23 mouse cellular contexts compared by ENCODE assay signal in genomic region chr11:72232991-72233390, GRCm38 (mm10). TPM values are rescaled to one million over a fixed set of nuclear protein-coding genes. Genes with fewer than 3 reads are reported as not detected.
DNase-seq lines count a peak whose midpoint lies in the region; ATAC-seq lines count a peak whose summit lies in the region.
"Had no signal": no experiment of that assay in that cellular context is flagged by ENCODE, and none has a peak within 500 bp of the region (broad histone marks: within the 10 kb centered on the region; RNA-seq: fewer than 3 reads in every experiment).

No protein-coding gene starts in this region.

- no peak overlapping the region for H3K4me2 ChIP-seq in forebrain, embryonic 11.5 days (ENCODE audit: low read depth, low read length, severe bottlenecking)
- H3K4me2 ChIP-seq in forebrain, embryonic 13.5 days: no peak overlapping the region

- H3K27me3 ChIP-seq in forebrain, embryonic 11.5 days (ENCODE audit: control insufficient read depth, insufficient read depth, low read length): no peaks in the 10 kb centered on the region
- peaks cover 3% of the 10 kb centered on the region; the same call in 1 of the 2 replicates for H3K27me3 ChIP-seq in forebrain, embryonic 13.5 days
- H3K27me3 ChIP-seq in heart, embryonic 10.5 days (ENCODE audit: insufficient read depth, poor library complexity, severe bottlenecking): peaks cover 9% of the 10 kb centered on the region; the same call in 1 of the 2 replicates
- H3K27me3 ChIP-seq: Patski had no signal

- H3K9me3 ChIP-seq in forebrain, embryonic 11.5 days (ENCODE audit: control insufficient read depth, low read length): no peaks in the 10 kb centered on the region
- H3K9me3 ChIP-seq in forebrain, embryonic 13.5 days (replicated peaks): no peaks in the 10 kb centered on the region
- H3K9me3 ChIP-seq in heart, embryonic 10.5 days: no peaks in the 10 kb centered on the region
- H3K9me3 ChIP-seq: G1E had no signal

- H3K4me1 ChIP-seq in forebrain, embryonic 11.5 days (replicated peaks; ENCODE audit: control insufficient read depth, insufficient read depth, low read length): no peaks in the 10 kb centered on the region
- H3K4me1 ChIP-seq in forebrain, embryonic 13.5 days: no peaks in the 10 kb centered on the region
- no peaks in the 10 kb centered on the region for H3K4me1 ChIP-seq in heart, embryonic 10.5 days

- intact Hi-C loops in heart, postnatal 14 days (cut with DNase I): no loop called here

- H3K27ac ChIP-seq in forebrain, embryonic 11.5 days (ENCODE audit: low read depth, low read length): no peak overlapping the region
- no peak overlapping the region for H3K27ac ChIP-seq in forebrain, embryonic 13.5 days
- H3K27ac ChIP-seq in heart, embryonic 10.5 days: no peak overlapping the region

- DNase-seq in forebrain, embryonic 11.5 days (ENCODE audit: low spot score): peak; percentile 27
- peak; percentile 70 for DNase-seq in heart, adult 11 months
- DNase-seq in heart, postnatal 14 days: no peak
- peak; percentile 64 for DNase-seq in heart, embryonic 10.5 days (ENCODE audit: low spot score)
- no peak for DNase-seq in heart, adult 8-10 months (ENCODE audit: low spot score)
- DNase-seq: adrenal gland, adult 2 months; adrenal gland, adult 8-10 months; adrenal gland, postnatal 10 days; adrenal gland, postnatal 14 days; adrenal gland, postnatal 25 days; adrenal gland, postnatal 36 days; B cell, adult 2 months; cerebellum, adult 11 months; cerebellum, adult 11-12 months; cerebellum, adult 18-20 months had no signal

- H3K9ac ChIP-seq in forebrain, embryonic 11.5 days (ENCODE audit: low read length): no peak overlapping the region
- H3K9ac ChIP-seq in forebrain, embryonic 13.5 days: no peak overlapping the region

- WGBS in forebrain, embryonic 11.5 days: 77% methylated on average over 1 of the region's 1 CpGs
- 60% methylated on average over 1 of the region's 1 CpGs for WGBS in forebrain, embryonic 13.5 days
- WGBS in heart, embryonic 10.5 days: 52% methylated on average over 1 of the region's 1 CpGs

- no peak for ATAC-seq in forebrain, embryonic 11.5 days (replicated peaks; ENCODE audit: low FRiP score)
- ATAC-seq in forebrain, embryonic 13.5 days: no peak
- ATAC-seq: activated CD4-positive, CD25-positive, alpha-beta regulatory T cell, adult 4 months; CD4-positive, CD25-positive, alpha-beta regulatory T cell, adult 4 months; Patski had no signal

- H3K4me3 ChIP-seq in forebrain, embryonic 11.5 days (ENCODE audit: low read depth, low read length): no peak overlapping the region
- H3K4me3 ChIP-seq in forebrain, embryonic 13.5 days: no peak overlapping the region
- no peak overlapping the region for H3K4me3 ChIP-seq in heart, embryonic 10.5 days

- no peaks in the 10 kb centered on the region for H3K36me3 ChIP-seq in forebrain, embryonic 11.5 days (ENCODE audit: control insufficient read depth, insufficient read depth, low read length)
- no peaks in the 10 kb centered on the region for H3K36me3 ChIP-seq in forebrain, embryonic 13.5 days (ENCODE audit: poor library complexity, severe bottlenecking)
- no peaks in the 10 kb centered on the region for H3K36me3 ChIP-seq in heart, embryonic 10.5 days
- H3K36me3 ChIP-seq: G1E had no signal

RNA-seq across cellular contexts. Expression of gene Med31, which starts 17.6 kb away (rescaled TPM):
- polyA plus RNA-seq in forebrain, embryonic 11.5 days (2014; fragmentation: Nextera tagmentation; extraction: Ambion mirVana): 47.3 and 48.7 TPM in 2 replicates
- polyA plus RNA-seq in forebrain, embryonic 13.5 days (2015; fragmentation: Nextera tagmentation; extraction: Ambion mirVana): 69.7 and 70.0 TPM in 2 replicates
- 10 to 100 TPM in 1 of 2 experiments, 1 to 10 TPM in 1; 9.1 to 11.9 TPM for total RNA-seq in heart, postnatal 14 days (2021)
- 26.9 and 36.9 TPM in 2 replicates for polyA plus RNA-seq in heart, embryonic 10.5 days (2016; fragmentation: Nextera tagmentation; extraction: Ambion mirVana)
- 10 to 100 TPM in 1 of 4 experiments, 1 to 10 TPM in 3; 8.8 to 11.5 (median 9.6) TPM for total RNA-seq in heart, adult 8-10 months (2022)

RNA-seq across cellular contexts. Expression of gene Txndc17, which starts 25.6 kb away (rescaled TPM):
- polyA plus RNA-seq in forebrain, embryonic 11.5 days (2014; fragmentation: Nextera tagmentation; extraction: Ambion mirVana): 147 and 156 TPM in 2 replicates
- 152 and 157 TPM in 2 replicates for polyA plus RNA-seq in forebrain, embryonic 13.5 days (2015; fragmentation: Nextera tagmentation; extraction: Ambion mirVana)
- total RNA-seq in heart, postnatal 14 days (2021): 10 to 100 TPM; 40.3 to 43.6 TPM
- 161 and 183 TPM in 2 replicates for polyA plus RNA-seq in heart, embryonic 10.5 days (2016; fragmentation: Nextera tagmentation; extraction: Ambion mirVana)
- 10 to 100 TPM; 33.8 to 49.9 (median 41.5) TPM for total RNA-seq in heart, adult 8-10 months (2022)

RNA-seq across cellular contexts. Expression of gene 4933427D14Rik, which starts 25.7 kb away (rescaled TPM):
- polyA plus RNA-seq in forebrain, embryonic 11.5 days (2014; fragmentation: Nextera tagmentation; extraction: Ambion mirVana): 18.7 and 19.2 TPM in 2 replicates
- 26.2 and 29.9 TPM in 2 replicates for polyA plus RNA-seq in forebrain, embryonic 13.5 days (2015; fragmentation: Nextera tagmentation; extraction: Ambion mirVana)
- 1 to 10 TPM; 4.7 to 5.2 TPM for total RNA-seq in heart, postnatal 14 days (2021)
- polyA plus RNA-seq in heart, embryonic 10.5 days (2016; fragmentation: Nextera tagmentation; extraction: Ambion mirVana): 7.1 and 9.4 TPM in 2 replicates
- total RNA-seq in heart, adult 8-10 months (2022): 1 to 10 TPM; 2.5 to 3.9 (median 2.9) TPM

RNA-seq across cellular contexts. Expression of gene Gm43951, which starts 26.4 kb away (rescaled TPM):
- 0.27 and 0.31 TPM in 2 replicates for polyA plus RNA-seq in forebrain, embryonic 11.5 days (2014; fragmentation: Nextera tagmentation; extraction: Ambion mirVana)
- polyA plus RNA-seq in forebrain, embryonic 13.5 days (2015; fragmentation: Nextera tagmentation; extraction: Ambion mirVana): 0.94 and 1.2 TPM in 2 replicates
- under 1 TPM; 0.41 to 0.74 TPM for total RNA-seq in heart, postnatal 14 days (2021)
- 0.10 and 0.24 TPM in 2 replicates for polyA plus RNA-seq in heart, embryonic 10.5 days (2016; fragmentation: Nextera tagmentation; extraction: Ambion mirVana)
- under 1 TPM; 0.11 to 0.53 (median 0.24) TPM for total RNA-seq in heart, adult 8-10 months (2022)
- polyA plus RNA-seq: activated CD4-positive, CD25-positive, alpha-beta regulatory T cell, adult 4 months; CD4-positive, CD25-positive, alpha-beta regulatory T cell, adult 4 months had no signal

RNA-seq across cellular contexts. Expression of gene Slc13a5, which starts 34.0 kb away (rescaled TPM):
- not detected in 2 replicates for polyA plus RNA-seq in forebrain, embryonic 11.5 days (2014; fragmentation: Nextera tagmentation; extraction: Ambion mirVana)
- polyA plus RNA-seq in forebrain, embryonic 13.5 days (2015; fragmentation: Nextera tagmentation; extraction: Ambion mirVana): 0.12 and 0.26 TPM in 2 replicates
- total RNA-seq in heart, postnatal 14 days (2021): not detected
- polyA plus RNA-seq in heart, embryonic 10.5 days (2016; fragmentation: Nextera tagmentation; extraction: Ambion mirVana): 0.18 and 0.26 TPM in 2 replicates
- total RNA-seq in heart, adult 8-10 months (2022): not detected
- total RNA-seq: adrenal gland, adult 18-20 months; CH12.LX; MEL had no signal
- polyA plus RNA-seq: activated CD4-positive, CD25-positive, alpha-beta regulatory T cell, adult 4 months; CD4-positive, CD25-positive, alpha-beta regulatory T cell, adult 4 months; G1E had no signal

Comparison
In these comparisons a context has a peak if more than half of its experiments do, and no peak if none do; other contexts are left out.
1. DNase-seq: peak in forebrain, embryonic 11.5 days (single experiment), heart, adult 11 months (single experiment) and heart, embryonic 10.5 days (single experiment); none in heart, postnatal 14 days (0 of 2) and heart, adult 8-10 months (single experiment).